Mouse (Mus musculus) hematopoietic stem cell, adult 5-6 weeks (primary cell): Measurements from ENCODE around the gene Emx2. TPM values are rescaled to one million over a fixed set of nuclear protein-coding genes. Genes with fewer than 3 reads are reported as not detected.

Source experiments
- ATAC-seq, 2 experiments: fragments of 125-278 bp in 1 of 2; replicated peaks in 1 of 2; 2 replicates each; pipeline ENCODE4 v1.8.0; 2016 to 2017; ENCODE audit warnings: inconsistent platforms in 2 of 2, mild to moderate bottlenecking in 2 of 2, moderate number of reproducible peaks in 2 of 2, low read depth in 1 of 2, moderate TSS enrichment in 1 of 2; ENCODE audit not compliant: low FRiP score in 2 of 2, poor library complexity in 2 of 2, severe bottlenecking in 2 of 2, insufficient read depth in 1 of 2, low TSS enrichment in 1 of 2
- total RNA-seq: library from RNA; stranded (forward); fragments of 172-1452, 232-1000 nt; gene quantifications from 2 replicates; pipeline ENCODE4 v1.2.3, GENCODE M21; 2017

Emx2 gene
- total RNA-seq = not detected in 2 replicates

DNA sequence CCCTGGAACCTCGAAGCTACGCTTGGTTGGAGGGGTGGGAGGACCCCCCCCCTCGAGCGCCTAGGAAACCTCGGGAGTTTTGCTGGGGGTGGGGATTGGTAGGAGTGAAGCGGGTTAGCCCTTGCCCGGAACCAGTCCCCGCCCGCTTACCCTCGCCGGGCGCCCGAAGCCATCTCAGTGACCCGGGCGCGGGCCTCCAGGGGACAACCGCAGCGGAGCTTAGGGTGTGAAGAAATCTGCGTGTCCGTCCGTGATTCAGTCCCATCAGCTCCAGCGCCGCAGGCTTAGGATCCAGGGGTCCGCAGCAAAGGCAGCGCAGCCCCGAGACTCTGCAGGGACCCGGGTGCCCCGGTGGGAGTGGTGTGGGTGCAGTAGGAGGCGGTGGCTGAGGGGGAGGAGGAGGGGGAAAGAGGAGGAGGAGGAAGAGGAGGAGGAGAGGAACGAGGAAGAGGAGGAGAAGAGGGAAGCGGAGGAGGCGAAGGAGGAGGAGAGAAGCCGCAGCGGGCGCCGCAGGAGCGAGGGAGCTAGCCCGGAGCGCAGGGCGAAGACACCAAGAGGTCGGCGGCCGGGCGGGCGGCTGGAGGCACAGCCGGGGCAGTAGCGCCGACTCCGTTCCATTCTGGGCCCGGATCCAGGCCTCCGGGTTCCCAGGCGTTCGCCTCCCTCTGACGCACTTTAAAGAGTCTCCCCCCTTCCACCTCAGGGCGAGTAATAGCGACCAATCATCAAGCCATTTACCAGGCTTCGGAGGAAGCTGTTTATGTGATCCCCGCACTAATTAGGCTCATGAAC lies at the start of gene Emx2:
Gene Emx2 (plus strand): TSS at position 422 of the 792 bp plus-strand sequence.
- peak in 1 of 2 experiments; percentile 18; a peak in 1 of 4 replicates for ATAC-seq

DNA sequence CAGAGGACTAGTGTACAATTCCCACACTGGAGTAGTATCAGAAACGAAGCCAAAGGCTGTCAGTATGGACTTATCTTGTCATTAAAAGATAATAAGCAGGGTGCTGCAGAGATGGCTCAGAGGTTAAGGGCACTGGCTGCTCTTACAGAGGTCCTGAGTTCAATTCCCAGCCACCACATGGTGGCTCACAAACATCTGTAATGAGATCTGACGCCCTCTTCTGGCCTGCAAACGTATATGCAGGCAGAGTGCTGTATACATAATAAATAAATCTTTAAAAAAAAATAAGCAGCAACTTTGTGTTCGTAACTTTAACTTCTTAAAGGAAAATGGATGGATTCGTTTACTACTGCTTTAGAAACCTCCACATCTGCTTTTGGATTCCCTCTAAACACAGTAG lies 44.0 kb upstream of the Emx2 start:
- no peak for ATAC-seq

DNA sequence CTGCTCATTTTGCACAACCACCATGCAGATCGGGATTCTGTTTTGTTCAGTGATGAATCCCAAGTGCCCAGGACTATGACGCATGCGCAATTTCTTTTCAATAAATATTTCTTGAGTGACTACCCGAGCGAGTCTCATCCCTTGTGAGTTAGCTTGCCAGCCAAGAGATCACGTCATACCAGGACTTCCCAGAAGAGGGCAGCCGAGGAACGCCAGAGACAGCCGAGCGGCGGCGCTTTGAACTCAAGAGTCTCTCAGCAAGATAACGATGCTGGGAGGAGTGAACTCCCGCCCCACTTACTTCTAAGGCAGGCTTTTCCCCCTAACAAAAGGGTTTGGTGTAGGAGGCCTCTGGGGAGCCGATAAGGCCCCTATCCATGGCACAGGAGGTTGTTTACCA lies 40.1 kb upstream of the Emx2 start:
- peak; percentile 81 to 86; a peak in 3 of 4 replicates for ATAC-seq

DNA sequence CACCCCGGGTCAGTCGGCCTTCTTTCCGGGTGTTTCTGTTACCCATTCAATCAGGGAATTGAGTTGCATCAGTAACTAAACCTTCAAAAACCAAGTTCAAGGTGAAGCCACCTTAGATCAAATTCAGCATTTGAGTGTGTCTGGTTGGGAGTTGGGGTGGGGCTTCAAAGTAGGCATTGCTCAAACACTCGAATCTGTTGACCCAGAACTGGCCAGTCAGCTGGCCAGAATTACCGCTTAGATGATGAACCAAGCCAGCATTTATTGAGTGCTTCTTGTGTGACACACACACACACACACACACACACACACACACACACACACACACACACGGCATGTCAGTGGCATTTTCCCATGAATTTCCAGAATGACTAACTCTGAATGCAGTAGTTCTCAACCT lies 39.5 kb upstream of the Emx2 start:
- ATAC-seq = no peak

GRCm38 (mm10) chr19:59422393-59422792 lies 35.8 kb upstream of the Emx2 start:
- no peak for ATAC-seq

DNA sequence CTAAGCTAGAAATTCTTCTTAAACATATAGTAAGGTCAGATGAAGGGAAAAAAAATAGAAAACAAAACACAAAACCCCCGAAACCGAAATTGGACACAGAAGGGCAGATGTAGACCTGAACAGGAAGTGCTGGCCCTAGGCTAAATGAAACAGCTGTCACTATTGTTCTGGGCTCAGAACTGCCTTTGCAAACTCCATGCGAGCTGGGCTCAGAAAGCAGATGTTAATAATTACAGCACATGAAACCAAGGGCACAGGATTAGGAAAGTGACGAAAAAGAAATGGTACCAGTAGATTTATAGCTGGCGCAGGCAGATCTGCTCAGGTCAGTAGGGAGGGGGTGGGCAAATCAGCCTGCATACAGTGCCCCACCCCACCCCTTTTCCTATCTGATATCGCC lies 34.5 kb upstream of the Emx2 start:
- ATAC-seq = no peak

DNA sequence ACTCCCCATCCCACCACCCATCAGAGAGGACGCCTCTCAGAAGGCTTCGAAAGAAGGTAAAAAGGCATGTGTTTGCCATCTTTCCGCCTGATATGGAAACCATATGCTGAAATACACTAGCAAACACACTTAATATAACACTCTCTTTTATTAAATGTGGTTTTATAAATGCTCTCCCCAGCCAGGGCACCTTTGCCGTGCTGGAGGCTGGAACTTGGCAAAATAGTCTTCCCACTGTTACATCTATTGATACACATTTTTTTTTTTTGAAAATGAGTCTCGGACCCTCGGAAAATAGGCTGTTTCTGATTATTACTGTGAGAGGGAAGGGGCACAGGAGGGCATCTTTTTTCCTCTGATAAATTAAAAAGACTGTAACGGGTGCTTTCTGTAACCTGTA lies 33.2 kb upstream of the Emx2 start:
- no peak for ATAC-seq

GRCm38 (mm10) chr19:59432286-59432685 lies 25.9 kb upstream of the Emx2 start:
- no peak for ATAC-seq

- ATAC-seq = no peak
Measured at GRCm38 (mm10) chr19:59450561-59451135, 7.5 kb upstream of the Emx2 start.

DNA sequence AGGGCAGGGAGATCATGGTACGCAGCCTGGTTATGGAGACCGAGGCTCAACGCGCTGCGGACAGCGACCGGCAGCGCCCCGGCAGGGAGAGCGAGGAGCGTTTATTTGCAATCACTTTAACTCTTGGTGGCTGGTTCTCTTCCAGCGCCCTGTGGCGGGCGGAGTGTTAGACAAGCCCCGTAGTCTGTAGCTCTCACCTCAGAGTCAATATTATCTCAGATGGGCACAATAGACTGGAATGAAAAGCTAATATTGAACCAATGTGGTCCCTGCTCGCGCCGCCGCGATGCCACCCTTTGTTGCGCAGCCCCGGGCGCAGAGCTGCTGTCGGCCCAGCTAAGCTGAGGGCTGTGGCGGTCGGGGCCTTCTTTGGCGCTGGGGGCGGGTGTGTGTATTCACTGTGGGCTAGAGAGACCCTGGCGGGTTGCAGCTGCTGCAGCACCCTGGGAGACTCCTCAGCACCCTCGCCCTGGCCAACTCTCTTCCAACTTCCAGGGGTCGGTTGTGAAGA lies 6.7 kb upstream of the Emx2 start:
- 0 out of 4 replicates have a peak, but pooled peaks of 1 of the 2 experiments have one; percentile 33 for ATAC-seq

- no peak for ATAC-seq
Measured at GRCm38 (mm10) chr19:59452321-59452720, 5.9 kb upstream of the Emx2 start.

- no peak for ATAC-seq
Measured at GRCm38 (mm10) chr19:59453591-59453990, 4.6 kb upstream of the Emx2 start.

- peak; percentile 67 to 81 for ATAC-seq
Measured at GRCm38 (mm10) chr19:59454196-59454595, 4.0 kb upstream of the Emx2 start.

DNA sequence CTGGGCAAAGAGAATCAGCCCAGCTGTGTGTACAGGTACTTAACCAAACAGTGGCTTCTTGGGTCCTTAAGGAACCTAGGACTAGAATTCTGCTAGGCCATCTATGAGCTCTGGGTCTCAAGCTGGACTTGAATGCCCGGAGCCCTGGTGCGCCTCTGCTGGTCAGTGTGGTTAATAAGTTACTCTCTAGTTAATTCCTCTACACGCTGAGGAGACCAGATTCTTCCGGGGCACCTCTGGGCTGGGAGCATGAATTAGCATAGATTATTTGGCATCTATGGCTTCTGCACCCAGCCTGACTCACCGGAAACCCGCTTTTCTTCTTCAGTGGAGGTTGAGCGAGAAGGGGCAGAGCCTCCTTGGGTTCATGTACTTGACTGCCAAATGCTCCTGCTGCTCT lies 2.5 kb upstream of the Emx2 start:
- ATAC-seq = no peak

GRCm38 (mm10) chr19:59457011-59457945 lies 894 bp upstream of the Emx2 start:
- no peak for ATAC-seq

DNA sequence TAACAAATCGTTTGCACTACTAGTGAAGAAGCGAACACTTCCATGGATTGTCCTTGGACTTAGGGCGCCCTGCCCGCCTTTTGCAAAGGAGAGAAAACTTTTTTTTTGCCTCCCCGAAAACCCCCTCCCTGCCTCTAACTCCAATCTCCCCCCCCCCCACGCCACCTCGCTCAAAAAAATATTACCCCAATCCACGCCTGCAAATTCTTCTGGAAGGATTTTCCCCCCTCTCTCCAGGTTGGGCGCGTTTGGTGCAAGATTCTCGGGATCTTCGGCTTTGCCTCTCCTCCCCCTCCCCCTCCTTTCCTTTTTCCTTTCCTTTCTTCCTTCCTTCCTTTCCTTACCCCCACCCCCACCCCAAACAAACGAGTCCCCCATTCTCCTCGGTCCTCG lies 567 bp downstream of the Emx2 start:
- no peak for ATAC-seq

DNA sequence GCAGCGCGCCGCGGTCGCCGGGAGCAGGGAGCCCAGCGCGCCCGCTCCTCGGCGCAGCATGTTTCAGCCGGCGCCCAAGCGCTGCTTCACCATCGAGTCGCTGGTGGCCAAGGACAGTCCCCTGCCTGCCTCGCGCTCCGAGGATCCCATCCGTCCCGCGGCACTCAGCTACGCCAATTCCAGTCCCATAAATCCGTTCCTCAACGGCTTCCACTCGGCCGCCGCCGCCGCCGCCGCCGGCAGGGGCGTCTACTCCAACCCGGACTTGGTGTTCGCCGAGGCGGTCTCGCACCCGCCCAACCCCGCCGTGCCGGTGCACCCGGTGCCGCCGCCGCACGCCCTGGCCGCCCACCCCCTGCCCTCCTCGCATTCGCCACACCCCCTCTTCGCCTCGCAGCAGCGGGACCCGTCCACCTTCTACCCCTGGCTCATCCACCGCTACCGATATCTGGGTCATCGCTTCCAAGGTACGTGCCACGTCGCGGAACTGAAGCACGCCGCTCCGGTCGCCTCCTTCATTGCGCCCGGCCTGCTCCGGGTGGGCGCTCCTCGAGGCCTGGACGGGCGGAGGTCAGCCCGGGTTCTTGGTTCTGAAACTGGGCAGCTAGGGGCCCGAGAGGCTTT lies 1.1 kb downstream of the Emx2 start:
- ATAC-seq = no peak
